Mouse (Mus musculus): ENCODE results near the gene Cttnbp2nl.

The Cttnbp2nl gene

DNA sequence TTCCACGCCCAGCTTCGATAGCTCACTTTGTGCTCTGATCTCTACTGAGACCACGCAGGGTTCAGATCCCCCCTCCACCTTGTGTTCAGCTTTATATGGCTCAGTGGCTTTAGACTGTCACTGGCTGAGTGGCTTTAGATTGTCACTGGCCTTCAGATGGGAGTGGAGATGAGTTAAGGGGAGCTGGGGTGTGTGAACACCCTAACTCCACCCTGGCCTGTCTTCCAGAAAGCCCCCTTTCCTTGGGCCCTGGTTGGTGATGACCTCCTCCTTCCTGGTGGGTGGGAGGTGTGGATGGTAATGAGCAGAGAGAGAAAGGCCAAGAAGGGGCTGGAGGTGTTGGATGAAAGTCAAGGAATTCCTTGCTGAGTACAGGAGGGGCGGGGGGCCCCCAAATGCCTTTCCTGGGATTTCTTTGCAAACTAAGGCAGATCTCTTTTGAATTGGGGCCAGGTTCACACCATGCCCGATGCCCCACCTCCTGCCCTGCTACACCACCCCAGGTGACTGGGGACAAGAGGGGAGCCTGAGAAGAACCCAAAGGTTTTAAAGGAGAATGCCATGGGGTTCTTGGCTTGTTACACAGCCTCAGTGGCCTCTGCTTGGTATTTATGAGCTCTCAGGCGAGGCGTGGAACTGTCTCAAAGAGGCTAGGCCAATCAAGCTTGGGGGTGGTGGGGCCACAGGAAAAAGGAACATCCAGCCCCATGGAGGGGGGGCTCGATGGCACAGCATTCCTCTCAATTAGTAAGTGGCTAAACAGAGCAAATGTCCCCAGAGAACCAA, 87.7 kb downstream of the Cttnbp2nl start:
- DNase-seq (ENCODE audit: low spot score in 2 of 2): no peak

DNA sequence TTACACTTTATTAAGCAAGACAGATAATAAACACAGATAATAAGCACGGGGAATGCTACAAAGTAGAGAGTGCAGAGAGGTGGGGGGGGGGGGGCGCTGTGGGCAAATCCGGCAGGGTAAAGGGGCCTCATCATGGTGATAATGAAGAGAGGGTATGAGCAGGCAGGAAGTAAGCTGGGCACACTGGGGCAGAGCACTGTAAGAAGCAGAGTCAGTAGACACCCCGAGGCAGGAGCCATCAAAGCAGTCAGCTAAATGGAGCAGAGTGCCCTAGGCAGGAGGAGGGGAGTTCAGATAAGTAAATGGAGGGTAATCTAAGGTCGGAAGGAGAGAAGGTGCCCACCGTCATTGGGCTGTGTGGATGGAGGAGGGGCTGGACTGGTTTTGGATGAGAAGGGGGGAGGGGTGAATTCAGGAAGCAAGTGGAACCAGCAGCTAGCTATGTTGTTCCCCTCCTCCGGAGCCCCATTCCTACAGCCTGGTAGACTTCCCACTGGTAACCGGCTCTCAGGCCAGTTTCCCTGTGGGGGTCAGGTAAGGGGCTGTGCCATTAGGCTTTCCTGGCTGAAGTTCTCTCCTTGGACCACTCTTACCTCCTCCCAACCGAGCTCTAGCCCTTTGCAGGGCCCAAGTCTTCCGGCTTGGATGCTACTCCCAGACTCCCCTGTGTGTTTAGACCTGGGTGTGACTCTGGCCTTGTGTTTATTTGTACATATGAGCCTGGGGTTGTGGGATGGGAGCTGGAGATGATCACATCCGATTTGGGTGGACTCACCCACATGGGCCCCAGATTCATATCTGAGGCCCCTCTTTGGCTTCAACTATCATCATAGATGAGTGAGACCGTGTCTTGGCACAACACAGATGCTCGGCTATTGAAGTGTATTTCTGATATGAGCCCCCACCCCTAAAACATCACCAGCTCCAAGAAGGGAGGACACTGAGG, 89.3 kb downstream of the Cttnbp2nl start:
- no peak for DNase-seq (ENCODE audit: low spot score in 2 of 2)

DNA sequence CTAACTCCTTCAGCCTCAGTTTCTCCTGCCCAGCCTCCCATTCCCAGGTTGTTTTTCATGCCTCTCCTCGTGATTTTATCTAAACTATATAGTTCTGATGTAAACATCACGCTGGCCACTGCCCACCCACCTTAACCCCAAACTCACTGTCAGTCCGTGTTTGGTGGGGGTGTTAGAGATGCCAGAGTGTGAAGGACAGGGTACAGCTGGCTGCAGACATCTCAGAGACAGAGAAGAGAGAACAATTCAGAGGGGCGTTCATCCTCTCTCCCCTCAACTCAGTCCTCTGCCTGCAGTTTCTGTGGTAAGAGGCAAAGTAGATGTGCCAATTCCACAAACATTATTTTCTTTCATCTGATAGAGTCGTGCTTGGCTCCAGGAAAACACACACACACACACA, 90.1 kb downstream of the Cttnbp2nl start:
- no peak for DNase-seq (ENCODE audit: low spot score in 2 of 2)

DNA sequence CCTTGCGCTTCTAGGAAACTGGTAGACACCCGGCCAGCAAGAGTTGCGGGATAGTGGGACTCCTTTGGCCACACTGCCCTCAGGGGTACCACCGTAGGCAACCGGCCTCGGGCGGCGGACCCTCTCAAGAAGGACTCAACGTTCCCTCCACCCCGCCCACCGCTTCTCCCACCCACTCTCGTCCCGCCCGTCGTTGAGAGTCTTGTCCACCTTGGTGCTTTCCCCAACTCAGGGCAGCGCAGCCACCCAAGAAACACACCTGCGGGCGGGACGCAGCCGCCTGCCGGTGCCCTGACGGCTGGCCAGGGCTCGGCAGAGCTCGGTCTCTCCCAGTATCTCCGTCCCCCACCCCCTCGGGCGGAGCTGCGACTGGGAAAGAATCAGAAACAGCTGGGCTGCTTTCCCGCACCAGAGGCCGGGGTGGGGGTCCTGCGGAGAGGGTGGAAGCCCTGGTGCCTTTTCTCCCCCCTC, 90.8 kb downstream of the Cttnbp2nl start:
- no peak for DNase-seq (ENCODE audit: low spot score in 2 of 2)

DNA sequence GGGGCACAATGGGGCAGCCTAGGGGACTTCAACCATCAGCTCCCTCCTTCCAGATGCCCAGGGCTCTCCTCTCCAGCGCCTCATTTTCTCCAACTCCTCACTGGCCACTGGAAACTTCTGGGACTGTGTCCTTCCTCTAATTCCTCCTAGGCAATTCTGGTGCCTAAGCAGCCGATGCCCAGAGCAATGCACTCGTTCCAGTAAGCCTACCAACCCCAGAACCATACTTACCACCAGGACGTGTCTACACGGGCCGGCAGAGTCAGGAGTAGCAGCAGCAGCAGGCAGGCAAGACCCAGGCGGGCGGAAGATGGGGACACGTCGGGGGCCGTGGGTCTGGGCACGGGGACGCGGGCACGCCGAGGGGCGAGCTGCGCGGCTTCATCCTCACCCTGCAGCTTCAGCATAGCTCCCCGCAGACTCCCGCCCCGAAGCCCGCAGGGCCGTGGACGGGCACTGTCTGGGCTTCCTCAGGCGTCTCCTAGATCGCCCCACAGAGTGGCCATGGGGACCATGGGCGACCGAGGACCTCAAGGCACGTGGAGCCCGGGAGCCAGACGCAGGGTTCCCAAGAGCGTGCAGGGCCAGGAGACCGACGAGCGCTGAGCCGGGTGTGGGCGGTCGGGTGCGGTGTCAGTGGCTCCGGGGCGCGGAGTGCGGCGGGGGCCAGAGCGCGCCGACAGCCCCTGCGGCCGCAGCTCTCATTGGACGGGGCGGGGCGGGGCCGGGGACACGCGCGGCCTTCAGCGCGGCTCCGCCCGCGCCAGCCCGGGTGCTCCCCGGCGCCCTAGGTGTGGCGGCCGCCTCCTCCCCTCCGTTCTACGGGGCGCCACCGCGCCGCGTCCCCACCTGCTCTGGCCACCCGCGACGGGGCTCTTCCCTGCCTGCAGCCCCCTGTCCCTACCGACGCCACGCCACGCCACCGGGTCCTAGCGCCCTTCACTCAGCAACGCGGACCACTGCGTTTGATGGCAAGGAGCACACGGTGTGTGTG, 91.6 kb downstream of the Cttnbp2nl start, which contains the start of gene Wnt2b:
TSS of gene Wnt2b (minus strand) at position 856 of the 994 bp plus-strand sequence.
- DNase-seq (ENCODE audit: low spot score in 2 of 2): no peak

DNA sequence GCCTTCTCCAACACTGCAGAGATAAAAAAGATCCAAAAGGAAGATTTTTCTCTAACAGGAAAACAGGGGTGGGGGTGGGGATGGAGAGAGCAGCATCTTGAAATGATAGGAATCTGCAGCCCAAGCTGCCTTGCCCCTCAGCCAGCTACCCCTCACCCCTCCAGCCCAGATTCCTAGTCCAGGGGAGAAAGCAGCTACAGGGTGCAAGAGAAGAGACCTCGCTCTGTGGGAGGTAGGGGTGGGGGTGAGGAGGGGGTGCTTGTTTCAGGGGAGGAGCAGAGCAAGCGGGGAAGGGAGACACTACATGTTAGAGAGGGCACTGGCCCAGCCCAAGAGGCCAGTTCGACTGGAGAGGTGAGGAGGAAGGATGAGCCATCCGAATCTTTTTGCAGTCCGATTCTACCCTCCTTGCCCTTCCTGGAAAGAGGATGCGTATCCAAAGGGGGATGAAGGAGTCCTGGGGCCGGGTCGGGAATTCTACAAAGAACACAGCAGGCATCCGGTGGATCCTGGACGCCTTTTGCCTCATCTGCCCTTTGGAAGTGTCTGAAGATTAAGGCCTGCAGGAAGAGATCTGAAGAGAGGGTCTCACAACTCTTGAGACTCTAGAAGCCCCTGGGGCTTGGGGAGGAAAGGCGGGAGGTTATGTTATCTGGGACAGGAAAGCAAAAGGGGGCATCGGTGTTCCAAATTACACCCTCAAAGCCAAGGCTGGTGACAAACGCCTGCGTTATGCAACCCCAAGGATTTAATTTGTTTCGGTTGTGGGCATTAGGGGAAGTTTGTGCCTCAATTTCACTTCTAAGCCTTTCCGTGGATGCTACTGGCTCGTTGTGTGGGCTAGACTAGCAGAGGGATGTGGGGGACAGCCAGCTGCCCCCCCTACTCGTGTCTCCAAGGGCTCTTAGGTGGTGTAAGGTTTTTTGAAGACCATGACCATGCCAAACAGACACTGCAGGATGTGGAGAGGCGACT, 92.6 kb downstream of the Cttnbp2nl start:
- DNase-seq (ENCODE audit: low spot score in 2 of 2): no peak

DNA sequence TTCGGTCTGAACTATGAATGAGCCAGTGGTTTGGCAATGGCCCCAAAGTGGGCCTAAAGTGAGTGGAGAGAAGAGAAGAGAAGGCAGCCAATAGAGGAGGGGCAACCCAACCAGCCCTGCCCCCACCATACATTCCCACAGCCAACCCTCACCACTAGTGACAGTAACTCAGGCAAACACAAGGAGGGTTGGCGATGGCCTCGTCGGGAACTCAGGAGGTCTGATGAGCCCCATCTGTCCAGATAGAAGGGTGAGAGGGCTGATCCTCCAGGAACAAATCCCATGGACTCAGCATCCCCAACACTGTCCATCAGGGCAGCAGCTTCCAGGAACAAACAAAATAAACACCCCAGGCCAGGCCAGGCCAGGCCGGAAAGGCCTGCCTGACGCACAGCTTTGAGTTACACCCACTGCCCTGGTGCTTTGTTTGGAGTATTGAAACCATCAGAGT, 96.8 kb downstream of the Cttnbp2nl start:
- DNase-seq (ENCODE audit: low spot score in 2 of 2): no peak

DNA sequence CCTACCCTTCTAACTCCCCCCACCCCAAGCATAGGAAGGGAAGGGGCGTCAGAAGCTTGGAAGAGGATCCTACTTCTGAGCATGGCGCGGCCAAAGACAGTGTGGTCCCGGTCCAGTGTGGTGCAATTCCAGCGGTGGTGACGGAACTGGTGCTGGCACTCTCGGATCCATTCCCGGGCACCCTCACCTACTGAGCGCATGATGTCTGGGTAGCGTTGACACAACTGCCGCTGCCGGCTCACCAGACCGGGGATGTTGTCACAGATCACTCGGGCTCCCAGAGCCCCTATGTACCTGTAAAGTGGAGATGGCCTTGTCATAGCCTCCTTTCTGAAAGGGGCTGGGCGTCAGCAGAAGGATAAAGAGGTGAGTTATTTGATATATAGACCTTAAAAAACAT, 98.4 kb downstream of the Cttnbp2nl start:
- DNase-seq (ENCODE audit: low spot score in 2 of 2): no peak

DNA sequence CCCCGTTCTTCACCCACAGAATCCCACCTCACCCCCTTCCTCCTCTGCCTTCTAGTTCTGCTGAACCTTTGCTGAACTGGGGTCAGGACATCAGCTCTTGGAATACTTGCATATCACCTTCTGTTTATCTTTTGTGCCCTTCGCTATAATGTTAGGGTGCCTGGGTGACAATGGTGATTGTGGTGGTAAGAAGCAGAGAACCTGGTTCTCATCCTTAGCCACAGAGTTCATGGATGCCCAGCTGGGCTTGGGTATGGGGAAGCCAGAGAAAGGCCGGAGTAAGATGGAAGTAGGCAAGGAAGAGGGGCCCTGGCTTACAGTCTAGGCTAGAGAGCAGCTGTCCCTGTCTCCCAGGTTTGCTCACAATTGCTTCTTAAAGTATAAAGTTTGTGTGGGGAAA, 98.8 kb downstream of the Cttnbp2nl start:
- no peak for DNase-seq (ENCODE audit: low spot score in 2 of 2)

DNA sequence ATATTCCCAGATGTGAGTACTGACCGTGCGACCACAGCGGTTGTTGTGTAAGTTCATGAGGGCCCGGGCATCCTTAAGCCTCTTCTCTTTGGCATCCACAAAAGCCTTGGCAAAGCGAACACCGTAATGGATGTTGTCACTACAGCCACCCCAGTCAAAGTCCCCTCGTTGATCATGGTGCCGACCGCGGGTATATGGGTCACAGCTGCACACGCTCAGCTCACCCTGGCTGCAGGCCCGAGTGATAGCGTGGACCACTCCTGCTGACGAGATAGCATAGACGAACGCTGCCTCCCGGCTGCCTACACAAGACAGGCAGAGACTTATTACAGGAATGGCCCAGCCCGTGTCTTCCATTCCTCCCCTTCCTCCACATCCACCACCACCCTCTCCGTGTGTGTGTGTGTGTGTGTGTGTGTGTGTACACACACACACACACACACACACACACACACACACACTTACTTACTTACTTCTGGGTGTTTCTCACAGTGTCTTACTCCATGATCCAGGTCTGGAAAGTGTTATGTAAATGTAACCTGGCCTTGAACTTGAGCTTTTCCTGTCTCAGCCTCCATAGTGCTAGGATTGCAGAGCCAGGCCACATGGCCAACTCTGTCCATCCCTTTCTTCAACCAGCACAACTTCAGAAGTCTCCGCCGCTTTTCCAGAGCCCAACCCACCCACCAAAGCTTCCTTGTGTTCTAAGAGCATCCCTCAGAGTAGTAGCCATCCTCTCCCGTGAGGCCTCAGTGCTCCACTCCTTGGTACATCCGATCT, 99.9 kb downstream of the Cttnbp2nl start:
- DNase-seq (ENCODE audit: low spot score in 2 of 2): no peak
